Mouse (Mus musculus) heart, embryonic 11.5 days (tissue): ENCODE measurements around the gene Nav3. TPM values are rescaled to one million over a fixed set of nuclear protein-coding genes. Genes with fewer than 3 reads are reported as not detected.
A peak's percentile ranks its signal among the peaks of the same experiment; 100 is the strongest.

Source experiments
- ATAC-seq: fragments of 200-750 bp; cut with Nextera tagmentation; replicated peaks from 2 replicates; pipeline ENCODE4 v1.8.0; 2017; ENCODE audit warnings: moderate library complexity; ENCODE audit not compliant: insufficient number of reproducible peaks, low FRiP score, low TSS enrichment
- H3K27ac ChIP-seq: fragments of 300-500 bp; sonication (generic); 2 replicates; pipeline ENCODE4 v1.5.1; 2014; ENCODE audit warnings: mild to moderate bottlenecking, low read depth, low read length
- H3K27me3 ChIP-seq: fragments of 300-500 bp; sonication (generic); 2 replicates; pipeline ENCODE4 v1.6.1; 2014; ENCODE audit warnings: mild to moderate bottlenecking, low read length, mixed read lengths; ENCODE audit not compliant: control insufficient read depth, insufficient read depth
- H3K36me3 ChIP-seq: fragments of 300-500 bp; sonication (generic); 2 replicates; pipeline ENCODE4 v1.6.1; 2014; ENCODE audit warnings: mild to moderate bottlenecking, low read length, moderate library complexity, mixed read lengths; ENCODE audit not compliant: control insufficient read depth, insufficient read depth
- H3K4me1 ChIP-seq: fragments of 300-500 bp; sonication (generic); 2 replicates; pipeline ENCODE4 v1.6.1; 2014; ENCODE audit warnings: low read length; ENCODE audit not compliant: control insufficient read depth, insufficient read depth
- H3K4me2 ChIP-seq: fragments of 300-500 bp; sonication (generic); 2 replicates; pipeline ENCODE4 v1.6.1; 2014; ENCODE audit warnings: mild to moderate bottlenecking, moderate library complexity
- H3K4me3 ChIP-seq: fragments of 300-500 bp; sonication (generic); 2 replicates; pipeline ENCODE4 v1.5.1; 2014; ENCODE audit warnings: low read depth, low read length
- H3K9ac ChIP-seq: fragments of 300-500 bp; sonication (generic); 2 replicates; pipeline ENCODE4 v1.6.1; 2014; ENCODE audit warnings: mild to moderate bottlenecking, low read depth, low read length, moderate library complexity
- H3K9me3 ChIP-seq: fragments of 300-500 bp; sonication (generic); replicated peaks from 2 replicates; pipeline ENCODE4 v1.6.1; 2016; ENCODE audit warnings: low read length; ENCODE audit not compliant: control insufficient read depth
- WGBS: fragments of 180-500 bp; shearing (Covaris S2); extraction: QIAGEN DNeasy Blood & Tissue Kit; methylation state at CpG from one replicate; pipeline ENCODE4 v1.1.7; 2014; ENCODE audit not compliant: insufficient replicate concordance; 5-methylcytosine and 5-hydroxymethylcytosine counted together
- polyA plus RNA-seq: library from polyadenylated mRNA; unstranded; fragments of >200 nt; fragmentation: Nextera tagmentation; extraction: Ambion mirVana; gene quantifications from 2 replicates; pipeline ENCODE4 v1.2.1, GENCODE M21; 2014

Gene Nav3
- polyA plus RNA-seq, 1 experiment from 2014 or later: 1.9 TPM

GRCm38 (mm10) chr10:109690564-109690963 is 765.4 kb downstream of the Nav3 start:
- no peak overlapping the region for H3K4me3 ChIP-seq
- ATAC-seq: no peak
- no peak overlapping the region for H3K27ac ChIP-seq
- H3K36me3 ChIP-seq: no peaks in the 10 kb centered on the region
- no peaks in the 10 kb centered on the region for H3K27me3 ChIP-seq
- H3K9me3 ChIP-seq: no peaks in the 10 kb centered on the region
- no peak overlapping the region for H3K9ac ChIP-seq
- no peaks in the 10 kb centered on the region for H3K4me1 ChIP-seq
- 74% methylated on average over 3 of the region's 3 CpGs for WGBS
- H3K4me2 ChIP-seq: no peak overlapping the region

GRCm38 (mm10) chr10:109684109-109685056 is 771.6 kb downstream of the Nav3 start:
- 47% methylated on average over 27 of the region's 27 CpGs for WGBS
- H3K27me3 ChIP-seq: no peaks in the 10 kb centered on the region
- H3K4me1 ChIP-seq: no peaks in the 10 kb centered on the region
- no peak overlapping the region for H3K9ac ChIP-seq
- no peaks in the 10 kb centered on the region for H3K9me3 ChIP-seq
- H3K4me2 ChIP-seq: peak overlapping the region; percentile 47
- ATAC-seq: peak; percentile 59; the same call in 1 of the 2 replicates
- H3K27ac ChIP-seq: no peak overlapping the region
- no peaks in the 10 kb centered on the region for H3K36me3 ChIP-seq
- no peak overlapping the region for H3K4me3 ChIP-seq

GRCm38 (mm10) chr10:109672896-109673295 is 783.1 kb downstream of the Nav3 start:
- 73% methylated on average over 2 of the region's 2 CpGs for WGBS
- H3K4me1 ChIP-seq: no peaks in the 10 kb centered on the region

GRCm38 (mm10) chr10:109667453-109667852 is 788.6 kb downstream of the Nav3 start:
- 73% methylated on average over 4 of the region's 4 CpGs for WGBS
- H3K36me3 ChIP-seq: no peaks in the 10 kb centered on the region
- no peak overlapping the region for H3K4me2 ChIP-seq
- H3K27ac ChIP-seq: no peak overlapping the region
- ATAC-seq: no peak
- no peak overlapping the region for H3K9ac ChIP-seq
- H3K4me1 ChIP-seq: no peaks in the 10 kb centered on the region
- H3K9me3 ChIP-seq: no peaks in the 10 kb centered on the region
- H3K27me3 ChIP-seq: no peaks in the 10 kb centered on the region
- H3K4me3 ChIP-seq: no peak overlapping the region

More at GRCm38 (mm10) chr10:109672896-109673295, 783.1 kb downstream of the Nav3 start:
- no peaks in the 10 kb centered on the region for H3K36me3 ChIP-seq
- ATAC-seq: no peak
- no peak overlapping the region for H3K9ac ChIP-seq
- H3K27ac ChIP-seq: no peak overlapping the region
- no peak overlapping the region for H3K4me3 ChIP-seq
- H3K4me2 ChIP-seq: no peak overlapping the region
- H3K27me3 ChIP-seq: no peaks in the 10 kb centered on the region
- H3K9me3 ChIP-seq: no peaks in the 10 kb centered on the region

- H3K36me3 ChIP-seq: no peaks in the 10 kb centered on the region
- no peaks in the 10 kb centered on the region for H3K9me3 ChIP-seq
- H3K27me3 ChIP-seq: no peaks in the 10 kb centered on the region
- 29% methylated on average over 14 of the region's 14 CpGs for WGBS
- H3K4me3 ChIP-seq: peak overlapping the region; percentile 10; the same call in 1 of the 2 replicates
- ATAC-seq: no peak
- H3K4me1 ChIP-seq: no peaks in the 10 kb centered on the region
- H3K4me2 ChIP-seq: peak overlapping the region; percentile 42
- H3K9ac ChIP-seq: no peak overlapping the region
- no peak overlapping the region for H3K27ac ChIP-seq
Observed at GRCm38 (mm10) chr10:109664629-109665317, 791.2 kb downstream of the Nav3 start.

- no peaks in the 10 kb centered on the region for H3K36me3 ChIP-seq
- no peak overlapping the region for H3K4me3 ChIP-seq
- H3K9ac ChIP-seq: no peak overlapping the region
- H3K27me3 ChIP-seq: no peaks in the 10 kb centered on the region
- ATAC-seq: no peak
- no peak overlapping the region for H3K27ac ChIP-seq
- no peak overlapping the region for H3K4me2 ChIP-seq
- 69% methylated on average over 7 of the region's 7 CpGs for WGBS
- H3K4me1 ChIP-seq: no peaks in the 10 kb centered on the region
- no peaks in the 10 kb centered on the region for H3K9me3 ChIP-seq
Observed at GRCm38 (mm10) chr10:109651516-109651915, 804.5 kb downstream of the Nav3 start.

- Histone ChIP-seq H3K9ac (no peak overlapping the region), H3K27me3 (no peaks in the 10 kb centered on the region), H3K4me3 (no peak overlapping the region), H3K36me3 (no peaks in the 10 kb centered on the region), H3K9me3 (no peaks in the 10 kb centered on the region), H3K4me2 (no peak overlapping the region), H3K27ac (no peak overlapping the region), H3K4me1 (no peaks in the 10 kb centered on the region)
- WGBS: 92% methylated on average over 3 of the region's 3 CpGs
- ATAC-seq: no peak
Observed at GRCm38 (mm10) chr10:109643598-109643997, 812.4 kb downstream of the Nav3 start.

GRCm38 (mm10) chr10:109641806-109642205 is 814.2 kb downstream of the Nav3 start:
- H3K4me3 ChIP-seq: no peak overlapping the region
- H3K4me2 ChIP-seq: no peak overlapping the region
- H3K9me3 ChIP-seq: no peaks in the 10 kb centered on the region
- H3K27ac ChIP-seq: no peak overlapping the region
- H3K27me3 ChIP-seq: no peaks in the 10 kb centered on the region
- no peaks in the 10 kb centered on the region for H3K4me1 ChIP-seq
- H3K9ac ChIP-seq: no peak overlapping the region
- WGBS: 80% methylated on average over 7 of the region's 7 CpGs
- ATAC-seq: no peak
- no peaks in the 10 kb centered on the region for H3K36me3 ChIP-seq
